Mouse (Mus musculus): ENCODE measurements around the gene Kbtbd2.

Kbtbd2 gene

GRCm38 (mm10) chr6:56797311-56798151, at the start of gene Kbtbd2:
Gene Kbtbd2, minus strand, starts transcription at chr6:56797813.
- DNase-seq (ENCODE audit: low spot score): peak; percentile 96

- DNase-seq (ENCODE audit: low spot score): no peak
Measured at GRCm38 (mm10) chr6:56844365-56844764, 46.8 kb upstream of the Kbtbd2 start.

- DNase-seq (ENCODE audit: low spot score): no peak
Measured at GRCm38 (mm10) chr6:56843229-56843628, 45.6 kb upstream of the Kbtbd2 start.

- DNase-seq (ENCODE audit: low spot score): no peak
Measured at GRCm38 (mm10) chr6:56837621-56838020, 40.0 kb upstream of the Kbtbd2 start.

GRCm38 (mm10) chr6:56837166-56837565, 39.6 kb upstream of the Kbtbd2 start:
- no peak for DNase-seq (ENCODE audit: low spot score)

GRCm38 (mm10) chr6:56835532-56835931, 37.9 kb upstream of the Kbtbd2 start:
- DNase-seq (ENCODE audit: low spot score): no peak

GRCm38 (mm10) chr6:56834769-56835168, 37.2 kb upstream of the Kbtbd2 start:
- no peak for DNase-seq (ENCODE audit: low spot score)

GRCm38 (mm10) chr6:56832830-56833229, 35.2 kb upstream of the Kbtbd2 start:
- DNase-seq (ENCODE audit: low spot score): no peak

GRCm38 (mm10) chr6:56832407-56832796, 34.8 kb upstream of the Kbtbd2 start:
- no peak for DNase-seq (ENCODE audit: low spot score)

- DNase-seq (ENCODE audit: low spot score): peak; percentile 85
Measured at GRCm38 (mm10) chr6:56831697-56832406, 34.2 kb upstream of the Kbtbd2 start, which contains the start of gene Fkbp9. Gene Fkbp9, plus strand, starts transcription at chr6:56832059.

- no peak for DNase-seq (ENCODE audit: low spot score)
Measured at GRCm38 (mm10) chr6:56825657-56826056, 28.0 kb upstream of the Kbtbd2 start.

GRCm38 (mm10) chr6:56819124-56819487, 21.5 kb upstream of the Kbtbd2 start:
- no peak for DNase-seq (ENCODE audit: low spot score)

GRCm38 (mm10) chr6:56818436-56819123, 21.0 kb upstream of the Kbtbd2 start:
- DNase-seq (ENCODE audit: low spot score): peak; percentile 63

GRCm38 (mm10) chr6:56813332-56813731, 15.7 kb upstream of the Kbtbd2 start:
- DNase-seq (ENCODE audit: low spot score): no peak

- peak; percentile 77 for DNase-seq (ENCODE audit: low spot score)
Measured at GRCm38 (mm10) chr6:56808656-56809055, 11.0 kb upstream of the Kbtbd2 start.

- DNase-seq (ENCODE audit: low spot score): no peak
Measured at GRCm38 (mm10) chr6:56806195-56806594, 8.6 kb upstream of the Kbtbd2 start.

- DNase-seq (ENCODE audit: low spot score): no peak
Measured at GRCm38 (mm10) chr6:56805026-56805425, 7.4 kb upstream of the Kbtbd2 start.

GRCm38 (mm10) chr6:56798152-56798465, 496 bp upstream of the Kbtbd2 start:
- DNase-seq (ENCODE audit: low spot score): no peak

GRCm38 (mm10) chr6:56796668-56797141, 908 bp downstream of the Kbtbd2 start:
- DNase-seq (ENCODE audit: low spot score): peak; percentile 55

GRCm38 (mm10) chr6:56796232-56796631, 1.4 kb downstream of the Kbtbd2 start:
- DNase-seq (ENCODE audit: low spot score): no peak

- no peak for DNase-seq (ENCODE audit: low spot score)
Measured at GRCm38 (mm10) chr6:56794834-56795233, 2.8 kb downstream of the Kbtbd2 start.

GRCm38 (mm10) chr6:56789336-56789735, 8.3 kb downstream of the Kbtbd2 start:
- no peak for DNase-seq (ENCODE audit: low spot score)

- DNase-seq (ENCODE audit: low spot score): no peak
Measured at GRCm38 (mm10) chr6:56787668-56788067, 9.9 kb downstream of the Kbtbd2 start.
